Mouse (Mus musculus): ENCODE data around the gene Eif3l. TPM values are rescaled to one million over a fixed set of nuclear protein-coding genes. Genes with fewer than 3 reads are reported as not detected.

The Eif3l gene
- polyA plus RNA-seq, 1 experiment from 2014 or later: 205 TPM

- 0 out of 2 replicates have a peak, but pooled peaks cover 4% of the 10 kb centered on the region for H3K4me1 ChIP-seq
- no peaks in the 10 kb centered on the region for H3K27me3 ChIP-seq
- H3K9me3 ChIP-seq (replicated peaks): no peaks in the 10 kb centered on the region
- H3K27ac ChIP-seq (replicated peaks): no peak overlapping the region
- no peak overlapping the region for H3K4me2 ChIP-seq (replicated peaks)
- no peak overlapping the region for H3K9ac ChIP-seq
- ATAC-seq (ENCODE audit: insufficient number of reproducible peaks, low FRiP score, low TSS enrichment, low read depth): no peak
- 82% methylated on average over 3 of the region's 3 CpGs for WGBS
- H3K36me3 ChIP-seq: no peaks in the 10 kb centered on the region
- H3K4me3 ChIP-seq (replicated peaks): no peak overlapping the region
Measured at GRCm38 (mm10) chr15:79068416-79068815, 6.6 kb upstream of the Eif3l start.

- WGBS: 61% methylated on average over 5 of the region's 5 CpGs
- no peaks in the 10 kb centered on the region for H3K27me3 ChIP-seq
- no peak for ATAC-seq (ENCODE audit: insufficient number of reproducible peaks, low FRiP score, low TSS enrichment, low read depth)
- H3K36me3 ChIP-seq: peaks cover under 1% of the 10 kb centered on the region; the same call in 1 of the 2 replicates
- H3K9ac ChIP-seq: no peak overlapping the region
- peaks cover 13% of the 10 kb centered on the region for H3K4me1 ChIP-seq
- no peak overlapping the region for H3K4me3 ChIP-seq (replicated peaks)
- no peak overlapping the region for H3K27ac ChIP-seq (replicated peaks)
- H3K4me2 ChIP-seq (replicated peaks): no peak overlapping the region
- H3K9me3 ChIP-seq (replicated peaks): no peaks in the 10 kb centered on the region
Measured at GRCm38 (mm10) chr15:79071117-79072039, 3.6 kb upstream of the Eif3l start.

GRCm38 (mm10) chr15:79073752-79074151 is 1.2 kb upstream of the Eif3l start:
- Histone ChIP-seq H3K36me3 (peaks cover 24% of the 10 kb centered on the region), H3K27me3 (no peaks in the 10 kb centered on the region), H3K9me3 (replicated peaks) (no peaks in the 10 kb centered on the region), H3K4me2 (replicated peaks) (no peak overlapping the region), H3K9ac (no peak overlapping the region), H3K4me3 (replicated peaks) (no peak overlapping the region), H3K27ac (replicated peaks) (no peak overlapping the region), H3K4me1 (peaks cover 20% of the 10 kb centered on the region)
- ATAC-seq (ENCODE audit: insufficient number of reproducible peaks, low FRiP score, low TSS enrichment, low read depth): no peak

GRCm38 (mm10) chr15:79074446-79074845 is 533 bp upstream of the Eif3l start:
- peak overlapping the region; percentile 83 for H3K4me2 ChIP-seq (replicated peaks)
- peak overlapping the region; percentile 81 for H3K27ac ChIP-seq (replicated peaks)
- H3K36me3 ChIP-seq: peaks cover 31% of the 10 kb centered on the region
- WGBS: 36% methylated on average over 10 of the region's 10 CpGs
- H3K27me3 ChIP-seq: no peaks in the 10 kb centered on the region
- H3K9ac ChIP-seq: peak overlapping the region; percentile 37; the same call in 1 of the 2 replicates
- H3K4me3 ChIP-seq (replicated peaks): peak overlapping the region; percentile 98
- no peaks in the 10 kb centered on the region for H3K9me3 ChIP-seq (replicated peaks)
- H3K4me1 ChIP-seq: peaks cover 20% of the 10 kb centered on the region
- no peak for ATAC-seq (ENCODE audit: insufficient number of reproducible peaks, low FRiP score, low TSS enrichment, low read depth)

GRCm38 (mm10) chr15:79075658-79076365 is 833 bp downstream of the Eif3l start:
- ATAC-seq (ENCODE audit: insufficient number of reproducible peaks, low FRiP score, low TSS enrichment, low read depth): no peak
- H3K27ac ChIP-seq (replicated peaks): no peak overlapping the region
- H3K9ac ChIP-seq: peak overlapping the region; percentile 74
- H3K9me3 ChIP-seq (replicated peaks): no peaks in the 10 kb centered on the region
- H3K4me3 ChIP-seq (replicated peaks): peak overlapping the region; percentile 98
- H3K36me3 ChIP-seq: peaks cover 42% of the 10 kb centered on the region
- H3K4me1 ChIP-seq: peaks cover 20% of the 10 kb centered on the region
- no peaks in the 10 kb centered on the region for H3K27me3 ChIP-seq
- H3K4me2 ChIP-seq (replicated peaks): peak overlapping the region; percentile 83
- 32% methylated on average over 15 of the region's 15 CpGs for WGBS

GRCm38 (mm10) chr15:79079567-79079966 is 4.6 kb downstream of the Eif3l start:
- no peaks in the 10 kb centered on the region for H3K27me3 ChIP-seq
- no peak for ATAC-seq (ENCODE audit: insufficient number of reproducible peaks, low FRiP score, low TSS enrichment, low read depth)
- H3K4me3 ChIP-seq (replicated peaks): no peak overlapping the region
- H3K27ac ChIP-seq (replicated peaks): no peak overlapping the region
- 95% methylated on average over 7 of the region's 7 CpGs for WGBS
- H3K9ac ChIP-seq: no peak overlapping the region
- peaks cover 15% of the 10 kb centered on the region for H3K4me1 ChIP-seq
- no peak overlapping the region for H3K4me2 ChIP-seq (replicated peaks)
- peaks cover 79% of the 10 kb centered on the region for H3K36me3 ChIP-seq
- H3K9me3 ChIP-seq (replicated peaks): no peaks in the 10 kb centered on the region

GRCm38 (mm10) chr15:79092284-79092683 is 17.3 kb downstream of the Eif3l start:
- Histone ChIP-seq H3K36me3 (peaks cover 69% of the 10 kb centered on the region), H3K9me3 (replicated peaks) (no peaks in the 10 kb centered on the region), H3K4me2 (replicated peaks) (no peak overlapping the region), H3K27ac (replicated peaks) (no peak overlapping the region), H3K9ac (no peak overlapping the region), H3K4me1 (peaks cover 10% of the 10 kb centered on the region), H3K27me3 (no peaks in the 10 kb centered on the region), H3K4me3 (replicated peaks) (no peak overlapping the region)
- no peak for ATAC-seq (ENCODE audit: insufficient number of reproducible peaks, low FRiP score, low TSS enrichment, low read depth)
- WGBS: 85% methylated on average over 6 of the region's 6 CpGs

GRCm38 (mm10) chr15:79093083-79093839 is 18.3 kb downstream of the Eif3l start:
- H3K27ac ChIP-seq (replicated peaks): 0 out of 2 replicates have a peak overlapping the region, but pooled peaks have one; percentile 24
- H3K9me3 ChIP-seq (replicated peaks): no peaks in the 10 kb centered on the region
- no peak for ATAC-seq (ENCODE audit: insufficient number of reproducible peaks, low FRiP score, low TSS enrichment, low read depth)
- H3K27me3 ChIP-seq: no peaks in the 10 kb centered on the region
- H3K9ac ChIP-seq: no peak overlapping the region
- H3K4me3 ChIP-seq (replicated peaks): no peak overlapping the region
- no peak overlapping the region for H3K4me2 ChIP-seq (replicated peaks)
- 51% methylated on average over 7 of the region's 7 CpGs for WGBS
- H3K4me1 ChIP-seq: peaks cover 20% of the 10 kb centered on the region
- H3K36me3 ChIP-seq: peaks cover 64% of the 10 kb centered on the region

- peaks cover 36% of the 10 kb centered on the region for H3K4me1 ChIP-seq
- no peak overlapping the region for H3K9ac ChIP-seq
- H3K4me3 ChIP-seq (replicated peaks): no peak overlapping the region
- H3K27me3 ChIP-seq: no peaks in the 10 kb centered on the region
- peaks cover 42% of the 10 kb centered on the region for H3K36me3 ChIP-seq
- H3K4me2 ChIP-seq (replicated peaks): no peak overlapping the region
- no peaks in the 10 kb centered on the region for H3K9me3 ChIP-seq (replicated peaks)
- ATAC-seq (ENCODE audit: insufficient number of reproducible peaks, low FRiP score, low TSS enrichment, low read depth): no peak
- WGBS: 82% methylated on average over 5 of the region's 5 CpGs
- H3K27ac ChIP-seq (replicated peaks): no peak overlapping the region
Measured at GRCm38 (mm10) chr15:79095483-79095882, 20.5 kb downstream of the Eif3l start.

- no peak for ATAC-seq (ENCODE audit: insufficient number of reproducible peaks, low FRiP score, low TSS enrichment, low read depth)
- no peaks in the 10 kb centered on the region for H3K27me3 ChIP-seq
- H3K4me2 ChIP-seq (replicated peaks): no peak overlapping the region
- peak overlapping the region; percentile 88 for H3K27ac ChIP-seq (replicated peaks)
- WGBS: 58% methylated on average over 3 of the region's 3 CpGs
- H3K9me3 ChIP-seq (replicated peaks): no peaks in the 10 kb centered on the region
- peaks cover 42% of the 10 kb centered on the region for H3K4me1 ChIP-seq
- H3K36me3 ChIP-seq: peaks cover 31% of the 10 kb centered on the region
- no peak overlapping the region for H3K4me3 ChIP-seq (replicated peaks)
- no peak overlapping the region for H3K9ac ChIP-seq
Measured at GRCm38 (mm10) chr15:79096556-79096955, 21.6 kb downstream of the Eif3l start.

GRCm38 (mm10) chr15:79097135-79097534 is 22.2 kb downstream of the Eif3l start:
- no peak overlapping the region for H3K4me3 ChIP-seq (replicated peaks)
- H3K9ac ChIP-seq: no peak overlapping the region
- H3K27me3 ChIP-seq: no peaks in the 10 kb centered on the region
- 27% methylated on average over 2 of the region's 2 CpGs for WGBS
- no peak for ATAC-seq (ENCODE audit: insufficient number of reproducible peaks, low FRiP score, low TSS enrichment, low read depth)
- H3K4me1 ChIP-seq: peaks cover 46% of the 10 kb centered on the region
- 0 out of 2 replicates have a peak overlapping the region, but pooled peaks have one; percentile 20 for H3K4me2 ChIP-seq (replicated peaks)
- H3K36me3 ChIP-seq: peaks cover 27% of the 10 kb centered on the region
- no peaks in the 10 kb centered on the region for H3K9me3 ChIP-seq (replicated peaks)
- peak overlapping the region; percentile 88 for H3K27ac ChIP-seq (replicated peaks)

Measured in embryonic facial prominence, embryonic 15.5 days (tissue).